Mouse (Mus musculus) hindbrain, embryonic 12.5 days (tissue): ENCODE measurements around the gene Alkbh4. TPM values are rescaled to one million over a fixed set of nuclear protein-coding genes. Genes with fewer than 3 reads are reported as not detected.

Experiments
- microRNA-seq: library from miRNA; unstranded; fragments of <30 nt; microRNA quantifications from one replicate; pipeline ENCODE4, GENCODE M21; 2017
- polyA plus RNA-seq: library from polyadenylated mRNA; unstranded; fragments of >200 nt; fragmentation: Nextera tagmentation; extraction: Ambion mirVana; gene quantifications from 2 replicates; pipeline ENCODE4 v1.2.1, GENCODE M21; 2016

Alkbh4 gene
- polyA plus RNA-seq, 1 experiment from 2014 or later, result 23.3 TPM

Small RNA genes lying within 50 kb of the gene (microRNA-seq; reads per million reads assigned to microRNA genes)
- gene Mir7035, result 0.81 reads per million

Other genes starting within 250 kb of the Alkbh4 start
- gene Hspb1, start 248.2 kb upstream of the Alkbh4 start, polyA plus RNA-seq, result 23.9 and 34.1 TPM in 2 replicates
- 469 and 505 TPM in 2 replicates for gene Ywhag, start 201.5 kb upstream of the Alkbh4 start, polyA plus RNA-seq
- gene Ssc4d, start 161.6 kb upstream of the Alkbh4 start, polyA plus RNA-seq, result 1.7 and 3.7 TPM in 2 replicates
- 0.32 TPM in 1 of 2 replicates, not detected in the other for gene Zp3, start 156.0 kb upstream of the Alkbh4 start, polyA plus RNA-seq
- 31.4 and 34.5 TPM in 2 replicates for gene Dtx2, start 141.3 kb upstream of the Alkbh4 start, polyA plus RNA-seq
- 0.05 TPM in 1 of 2 replicates, not detected in the other for gene Upk3b, start 97.7 kb upstream of the Alkbh4 start, polyA plus RNA-seq
- 1.5 and 2.0 TPM in 2 replicates for gene Upk3bl, start 81.7 kb upstream of the Alkbh4 start, polyA plus RNA-seq
- gene Rasa4, start 52.2 kb upstream of the Alkbh4 start, polyA plus RNA-seq, result 12.5 and 13.1 TPM in 2 replicates
- 187 and 217 TPM in 2 replicates for gene Polr2j, start 19.5 kb upstream of the Alkbh4 start, polyA plus RNA-seq
- gene Lrwd1, start 72 bp upstream of the Alkbh4 start, polyA plus RNA-seq, result 34.5 and 36.6 TPM in 2 replicates
- 19.0 and 21.3 TPM in 2 replicates for gene Orai2, start 34.6 kb downstream of the Alkbh4 start, polyA plus RNA-seq
- 62.9 and 71.2 TPM in 2 replicates for gene Prkrip1, start 62.8 kb downstream of the Alkbh4 start, polyA plus RNA-seq
- 20.3 and 23.3 TPM in 2 replicates for gene Sh2b2, start 110.4 kb downstream of the Alkbh4 start, polyA plus RNA-seq